ENCODE assay signal across 21 mouse cellular contexts in the genomic region with DNA sequence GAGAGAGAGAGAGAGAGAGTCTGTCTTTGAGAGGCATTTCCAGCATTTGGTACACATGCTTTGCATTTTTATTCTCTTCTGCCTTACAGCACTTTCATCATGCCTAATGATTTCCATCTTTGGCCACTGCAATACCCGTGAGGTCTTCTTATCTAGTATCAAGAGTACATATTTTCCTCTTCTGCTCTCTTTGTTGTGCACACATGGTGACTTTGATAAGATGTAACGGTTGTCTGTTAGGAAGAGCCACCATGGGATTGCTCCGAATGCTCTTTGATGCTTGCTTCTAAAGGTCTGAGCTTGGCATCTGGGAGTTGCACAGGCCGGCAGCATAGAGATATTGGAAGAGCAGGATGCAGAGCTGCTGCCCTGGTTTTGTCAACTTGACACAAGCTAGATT. TPM values are rescaled to one million over a fixed set of nuclear protein-coding genes. Genes with fewer than 3 reads are reported as not detected.
DNase-seq lines count a peak whose midpoint lies in the region; ATAC-seq and TF ChIP-seq lines count a peak whose summit lies in the region.
"Had no signal": no experiment of that assay in that cellular context is flagged by ENCODE, and none has a peak within 500 bp of the region (broad histone marks: within the 10 kb centered on the region; RNA-seq: fewer than 3 reads in every experiment).

No protein-coding gene starts in this region.

- no peak for TF ChIP-seq CTCF in liver, embryonic 14.5 days (IDR thresholded peaks at IDR 0.05; ENCODE audit: low read depth)
- no peak for TF ChIP-seq CTCF in gastrocnemius, adult 2 months (IDR thresholded peaks at IDR 0.05)

- no peak overlapping the region for H3K27ac ChIP-seq in liver, embryonic 14.5 days
- 0 out of 2 replicates have a peak overlapping the region, but pooled peaks have one; percentile 32 for H3K27ac ChIP-seq in midbrain, embryonic 14.5 days (replicated peaks; ENCODE audit: low read depth, low read length)
- H3K27ac ChIP-seq in gastrocnemius, adult 2 months = no peak overlapping the region
- H3K27ac ChIP-seq: embryonic facial prominence, embryonic 13.5 days; forebrain, embryonic 12.5 days; heart, embryonic 10.5 days; hindbrain, embryonic 13.5 days; hindbrain, postnatal 0 days had no signal

- H3K4me1 ChIP-seq in liver, embryonic 14.5 days (replicated peaks; ENCODE audit: control insufficient read depth in 2 of 2, insufficient read depth in 2 of 2, low read length in 1 of 2) = 0 out of 4 replicates have a peak, but pooled peaks cover 0 to 4% of the 10 kb centered on the region in 2 experiments
- H3K4me1 ChIP-seq in midbrain, embryonic 14.5 days (ENCODE audit: control insufficient read depth, insufficient read depth, low read length) = no peaks in the 10 kb centered on the region
- H3K4me1 ChIP-seq: forebrain, embryonic 12.5 days; heart, embryonic 10.5 days had no signal

- H3K9me3 ChIP-seq in liver, embryonic 14.5 days (ENCODE audit: control insufficient read depth, low read length) = no peaks in the 10 kb centered on the region
- no peaks in the 10 kb centered on the region for H3K9me3 ChIP-seq in midbrain, embryonic 14.5 days (ENCODE audit: control insufficient read depth, low read length)
- H3K9me3 ChIP-seq: embryonic facial prominence, embryonic 13.5 days; forebrain, embryonic 12.5 days; heart, embryonic 10.5 days; hindbrain, embryonic 13.5 days had no signal

- no peaks in the 10 kb centered on the region for H3K27me3 ChIP-seq in liver, embryonic 14.5 days (ENCODE audit: control insufficient read depth, insufficient read depth, low read length)
- H3K27me3 ChIP-seq in midbrain, embryonic 14.5 days (ENCODE audit: control insufficient read depth, insufficient read depth, low read length) = no peaks in the 10 kb centered on the region
- H3K27me3 ChIP-seq: embryonic facial prominence, embryonic 13.5 days; forebrain, embryonic 12.5 days; hindbrain, embryonic 13.5 days had no signal

- no peak overlapping the region for H3K4me3 ChIP-seq in liver, embryonic 14.5 days (ENCODE audit: insufficient read depth in 1 of 2, low read depth in 2 of 2, low read length in 2 of 2)
- H3K4me3 ChIP-seq in midbrain, embryonic 14.5 days (replicated peaks; ENCODE audit: low read depth, low read length) = no peak overlapping the region
- H3K4me3 ChIP-seq in gastrocnemius, adult 2 months = no peak overlapping the region
- H3K4me3 ChIP-seq: embryonic facial prominence, embryonic 13.5 days; forebrain, embryonic 12.5 days; heart, embryonic 10.5 days; hindbrain, embryonic 13.5 days had no signal

- DNase-seq in liver, embryonic 14.5 days (ENCODE audit: low read depth in 3 of 3, low spot score in 3 of 3) = no peak
- no peak for DNase-seq in liver
- DNase-seq in retina, postnatal 1 day = peak; percentile 6
- DNase-seq in retina, embryonic 14.5 days (ENCODE audit: low spot score) = no peak
- peak; percentile 50 for DNase-seq in midbrain, embryonic 14.5 days
- no peak for DNase-seq in gastrocnemius, adult 18-20 months (ENCODE audit: low spot score)
- DNase-seq in heart, postnatal 4 days = no peak
- DNase-seq in gastrocnemius, adult 2 months = no peak
- DNase-seq: adrenal gland, adult 2 months; adrenal gland, postnatal 25 days; cerebellum, adult 2 months; cerebellum, postnatal 14 days; embryo, embryonic 11 days; gastrocnemius, postnatal 36 days; heart, postnatal 10 days had no signal

- WGBS in liver, embryonic 14.5 days (ENCODE audit: insufficient replicate concordance) = 19% methylated on average over 4 of the region's 4 CpGs
- 57% methylated on average over 4 of the region's 4 CpGs for WGBS in midbrain, embryonic 14.5 days

- peak; percentile 65 for TF ChIP-seq EP300 in liver, embryonic 14.5 days (IDR thresholded peaks at IDR 0.05; ENCODE audit: low read depth)

- no peaks in the 10 kb centered on the region for H3K36me3 ChIP-seq in liver, embryonic 14.5 days (replicated peaks; ENCODE audit: control insufficient read depth, insufficient read depth, low read depth)
- no peaks in the 10 kb centered on the region for H3K36me3 ChIP-seq in midbrain, embryonic 14.5 days (ENCODE audit: control insufficient read depth, insufficient read depth, low read length)
- H3K36me3 ChIP-seq: embryonic facial prominence, embryonic 13.5 days; heart, embryonic 10.5 days had no signal

- H3K9ac ChIP-seq in liver, embryonic 14.5 days (replicated peaks) = no peak overlapping the region
- no peak overlapping the region for H3K9ac ChIP-seq in midbrain, embryonic 14.5 days (replicated peaks; ENCODE audit: low read length)
- H3K9ac ChIP-seq: embryonic facial prominence, embryonic 13.5 days; forebrain, embryonic 12.5 days; hindbrain, embryonic 13.5 days had no signal

- intact Hi-C loops in gastrocnemius, adult 2 months (cut with DNase I) = no loop called here

- H3K4me2 ChIP-seq in liver, embryonic 14.5 days (ENCODE audit: low read depth) = no peak overlapping the region
- no peak overlapping the region for H3K4me2 ChIP-seq in midbrain, embryonic 14.5 days (ENCODE audit: low read length)
- H3K4me2 ChIP-seq: embryonic facial prominence, embryonic 13.5 days; forebrain, embryonic 12.5 days; hindbrain, embryonic 13.5 days had no signal

- peak; percentile 50; the same call in 1 of the 2 replicates for ATAC-seq in liver, embryonic 14.5 days (ENCODE audit: insufficient read depth)
- ATAC-seq in midbrain, embryonic 14.5 days (ENCODE audit: low FRiP score, low TSS enrichment) = no peak
- ATAC-seq: forebrain, embryonic 16.5 days; hindbrain, postnatal 0 days had no signal

RNA-seq across cellular contexts. Expression of a gene that starts 49.2 kb away (rescaled TPM):
- polyA plus RNA-seq in liver, embryonic 14.5 days (2012; rRNA removed) = 0.47 and 0.48 TPM in 2 replicates
- 0.43 and 1.0 TPM in 2 replicates for polyA plus RNA-seq in liver, embryonic 14.5 days (2014; fragmentation: Nextera tagmentation; extraction: Ambion mirVana)
- polyA plus RNA-seq in midbrain, embryonic 14.5 days (2014; fragmentation: Nextera tagmentation; extraction: Ambion mirVana) = 3.4 and 5.6 TPM in 2 replicates
- under 1 TPM; 0.45 to 0.82 TPM for total RNA-seq in gastrocnemius, adult 18-20 months (2021)
- total RNA-seq in heart, postnatal 4 days (2021) = 10 to 100 TPM; 21.7 to 24.1 TPM
- 1 to 10 TPM in 1 of 2 experiments, under 1 TPM in 1; 0.48 to 1.2 TPM for total RNA-seq in gastrocnemius, adult 2 months (2021)

Comparison
In these comparisons a context has a peak if more than half of its experiments do, and no peak if none do; other contexts are left out.
1. DNase-seq: peak in retina, postnatal 1 day (single experiment) and midbrain, embryonic 14.5 days (single experiment); none in liver, embryonic 14.5 days (0 of 3), liver (single experiment), retina, embryonic 14.5 days (single experiment), gastrocnemius, adult 18-20 months (single experiment), heart, postnatal 4 days (single experiment) and gastrocnemius, adult 2 months (single experiment).
2. RNA of a gene that starts 49.2 kb away (total RNA-seq): 21.7 to 24.1 TPM in heart, postnatal 4 days; 0.48 to 1.2 TPM in gastrocnemius, adult 2 months and 0.45 to 0.82 TPM in gastrocnemius, adult 18-20 months; every median in the first group is over 10 times any median in the second.